Mouse (Mus musculus) gastrocnemius, adult 8-10 months (tissue): Measurements from ENCODE around the gene Rpap3. TPM values are rescaled to one million over a fixed set of nuclear protein-coding genes. Genes with fewer than 3 reads are reported as not detected.
"Not testable (repeated sequence)": the region's sequence is repeated elsewhere in the genome, so short reads cannot be mapped to it uniquely, and the experiment has no call there.

Experiments used
- DNase-seq, 2 experiments: peaks; one replicate each; pipeline ENCODE4 v3.0.0; 2022; ENCODE audit warnings: low spot score in 2 of 2
- total RNA-seq, 4 experiments: library from RNA; stranded (reverse); gene quantifications; 2 replicates each; pipeline ENCODE4 v1.2.4; 2022

The Rpap3 gene
- total RNA-seq, 4 experiments from 2014 or later, result 12.5 to 13.9 (median 12.8) TPM

- DNase-seq, result no peak
These were observed 9.0 kb downstream of the Rpap3 start for GRCm38 (mm10) chr15:97696616-97697015.

GRCm38 (mm10) chr15:97693411-97693810 lies 12.2 kb downstream of the Rpap3 start:
- no peak for DNase-seq

- no peak for DNase-seq
These were observed 21.5 kb downstream of the Rpap3 start for GRCm38 (mm10) chr15:97684118-97684517.

GRCm38 (mm10) chr15:97682053-97682452 lies 23.6 kb downstream of the Rpap3 start:
- DNase-seq, result no peak

- DNase-seq, result peak in 1 of 2 experiments; percentile 39
These were observed 25.5 kb downstream of the Rpap3 start for GRCm38 (mm10) chr15:97679991-97680681.

- no peak for DNase-seq
These were observed 28.3 kb downstream of the Rpap3 start for GRCm38 (mm10) chr15:97677341-97677740.

- DNase-seq, result no peak
These were observed 29.7 kb downstream of the Rpap3 start for GRCm38 (mm10) chr15:97675927-97676326.

- no peak for DNase-seq
These were observed 31.2 kb downstream of the Rpap3 start for GRCm38 (mm10) chr15:97674423-97674822.

- DNase-seq, result no peak
These were observed 32.2 kb downstream of the Rpap3 start for GRCm38 (mm10) chr15:97673256-97674000.

GRCm38 (mm10) chr15:97672211-97672765 lies 33.3 kb downstream of the Rpap3 start:
- no peak for DNase-seq

- no peak for DNase-seq
These were observed 35.1 kb downstream of the Rpap3 start for GRCm38 (mm10) chr15:97670554-97670953.

- DNase-seq, result not testable (repeated sequence)
These were observed 37.3 kb downstream of the Rpap3 start for GRCm38 (mm10) chr15:97668158-97668877.

- DNase-seq, result peak; percentile 15 to 22
These were observed 38.2 kb downstream of the Rpap3 start for GRCm38 (mm10) chr15:97667437-97667836.

- DNase-seq, result no peak
These were observed 39.2 kb downstream of the Rpap3 start for GRCm38 (mm10) chr15:97666457-97666770.

GRCm38 (mm10) chr15:97665770-97666456 lies 39.7 kb downstream of the Rpap3 start:
- no peak for DNase-seq

GRCm38 (mm10) chr15:97664981-97665668 lies 40.5 kb downstream of the Rpap3 start:
- DNase-seq, result no peak

GRCm38 (mm10) chr15:97663750-97664406 lies 41.7 kb downstream of the Rpap3 start:
- DNase-seq, result peak; percentile 29 to 33

GRCm38 (mm10) chr15:97658755-97659116 lies 46.9 kb downstream of the Rpap3 start:
- no peak for DNase-seq

- no peak for DNase-seq
These were observed 47.5 kb downstream of the Rpap3 start for GRCm38 (mm10) chr15:97657856-97658754.
